Mouse (Mus musculus) ES-CJ7 (cell line): ENCODE measurements around the gene Ccdc88a.
"Not testable (repeated sequence)": the region's sequence is repeated elsewhere in the genome, so short reads cannot be mapped to it uniquely, and the experiment has no call there.

Experiments
- DNase-seq: peaks from one replicate; pipeline ENCODE4 v3.0.0; 2011; ENCODE audit warnings: low read depth, low spot score

Ccdc88a gene

GRCm38 (mm10) chr11:29448741-29449140 is 75.3 kb downstream of the Ccdc88a start:
- no peak for DNase-seq

- DNase-seq: no peak
Measured at GRCm38 (mm10) chr11:29474676-29475075, 101.2 kb downstream of the Ccdc88a start.

GRCm38 (mm10) chr11:29493135-29493534 is 119.7 kb downstream of the Ccdc88a start:
- DNase-seq: peak; percentile 23

GRCm38 (mm10) chr11:29496962-29497361 is 123.5 kb downstream of the Ccdc88a start:
- no peak for DNase-seq

- no peak for DNase-seq
Measured at GRCm38 (mm10) chr11:29503948-29504893, 130.8 kb downstream of the Ccdc88a start.

- DNase-seq: no peak
Measured at GRCm38 (mm10) chr11:29504899-29505625, 131.6 kb downstream of the Ccdc88a start.

GRCm38 (mm10) chr11:29509421-29509820 is 136.0 kb downstream of the Ccdc88a start:
- DNase-seq: no peak

GRCm38 (mm10) chr11:29512818-29513535 is 139.5 kb downstream of the Ccdc88a start:
- no peak for DNase-seq

GRCm38 (mm10) chr11:29514325-29514681 is 140.8 kb downstream of the Ccdc88a start:
- DNase-seq: no peak

- peak; percentile 96 for DNase-seq
Measured at GRCm38 (mm10) chr11:29514682-29515412, 141.4 kb downstream of the Ccdc88a start, which contains the start of gene Prorsd1. Gene Prorsd1 (minus strand): TSS chr11:29515033.

- peak; percentile 92 for DNase-seq
Measured at GRCm38 (mm10) chr11:29525988-29526794, 152.7 kb downstream of the Ccdc88a start, which contains the start of gene Mtif2. Gene Mtif2 (plus strand): TSS chr11:29526408.

GRCm38 (mm10) chr11:29538201-29538600 is 164.7 kb downstream of the Ccdc88a start:
- DNase-seq: no peak

GRCm38 (mm10) chr11:29544225-29544945 is 170.9 kb downstream of the Ccdc88a start:
- no peak for DNase-seq

GRCm38 (mm10) chr11:29545150-29545752 is 171.8 kb downstream of the Ccdc88a start:
- not testable (repeated sequence) for DNase-seq

- DNase-seq: not testable (repeated sequence)
Measured at GRCm38 (mm10) chr11:29546297-29546696, 172.8 kb downstream of the Ccdc88a start.

GRCm38 (mm10) chr11:29546762-29547161 is 173.3 kb downstream of the Ccdc88a start:
- DNase-seq: no peak

- DNase-seq: no peak
Measured at GRCm38 (mm10) chr11:29547249-29547751, 173.8 kb downstream of the Ccdc88a start.

GRCm38 (mm10) chr11:29547752-29548503 is 174.5 kb downstream of the Ccdc88a start, which contains the start of the genes Clhc1 and Rps27a:
Gene Clhc1 (plus strand): TSS chr11:29547950.
Gene Rps27a (minus strand): TSS chr11:29548109.
- DNase-seq: peak; percentile 98
